In genomic region chr2:118761358-118761757, GRCm38 (mm10) we compare ENCODE assay signal across 9 mouse cellular contexts. TPM values are rescaled to one million over a fixed set of nuclear protein-coding genes. Genes with fewer than 3 reads are reported as not detected.
DNase-seq lines count a peak whose midpoint lies in the region; ATAC-seq and TF ChIP-seq lines count a peak whose summit lies in the region.
"Had no signal": no experiment of that assay in that cellular context is flagged by ENCODE, and none has a peak within 500 bp of the region (broad histone marks: within the 10 kb centered on the region; RNA-seq: fewer than 3 reads in every experiment).

No protein-coding gene starts in this region.

- WGBS in lung, adult 2 months = 68% methylated on average over 12 of the region's 12 CpGs
- WGBS in embryonic facial prominence, embryonic 13.5 days = 78% methylated on average over 12 of the region's 12 CpGs
- WGBS in intestine, embryonic 14.5 days = 87% methylated on average over 12 of the region's 12 CpGs
- WGBS in neural tube, embryonic 15.5 days = 83% methylated on average over 12 of the region's 12 CpGs

- no peak for ATAC-seq in embryonic facial prominence, embryonic 13.5 days (ENCODE audit: insufficient number of reproducible peaks, insufficient read depth, low FRiP score, low TSS enrichment, low read depth)
- no peak for ATAC-seq in intestine, embryonic 14.5 days (replicated peaks; ENCODE audit: low FRiP score, low TSS enrichment, low read depth)
- no peak for ATAC-seq in neural tube, embryonic 15.5 days (ENCODE audit: low FRiP score)

- peak overlapping the region; percentile 50 for H3K4me3 ChIP-seq in lung, adult 2 months (replicated peaks; ENCODE audit: extremely low read depth, low read depth, low read length)
- H3K4me3 ChIP-seq in embryonic facial prominence, embryonic 13.5 days = no peak overlapping the region
- H3K4me3 ChIP-seq in intestine, embryonic 14.5 days (ENCODE audit: low read depth, low read length) = no peak overlapping the region
- H3K4me3 ChIP-seq in neural tube, embryonic 15.5 days (replicated peaks) = no peak overlapping the region

- H3K36me3 ChIP-seq in embryonic facial prominence, embryonic 13.5 days = no peaks in the 10 kb centered on the region
- H3K36me3 ChIP-seq in intestine, embryonic 14.5 days (ENCODE audit: control insufficient read depth, insufficient read depth, low read length) = no peaks in the 10 kb centered on the region
- H3K36me3 ChIP-seq in neural tube, embryonic 15.5 days = no peaks in the 10 kb centered on the region

- peaks cover 10% of the 10 kb centered on the region; the same call in 1 of the 2 replicates for H3K27me3 ChIP-seq in embryonic facial prominence, embryonic 13.5 days
- no peaks in the 10 kb centered on the region for H3K27me3 ChIP-seq in intestine, embryonic 14.5 days (replicated peaks; ENCODE audit: control insufficient read depth, insufficient read depth, low read length)
- H3K27me3 ChIP-seq in neural tube, embryonic 15.5 days (replicated peaks) = no peaks in the 10 kb centered on the region; the same call in 1 of the 2 replicates

- peak; percentile 32; the same call in 1 of the 2 replicates for TF ChIP-seq CTCF in lung, adult 2 months (IDR thresholded peaks at IDR 0.05; ENCODE audit: insufficient read depth, low read length)

- TF ChIP-seq POLR2A in lung, adult 2 months (IDR thresholded peaks at IDR 0.05; ENCODE audit: borderline replicate concordance, extremely low read depth, low read depth, low read length) = no peak

- H3K4me1 ChIP-seq in lung, adult 2 months (ENCODE audit: control insufficient read depth, insufficient read depth, low read length) = peaks cover 37% of the 10 kb centered on the region
- H3K4me1 ChIP-seq in embryonic facial prominence, embryonic 13.5 days = peaks cover 46% of the 10 kb centered on the region
- H3K4me1 ChIP-seq in intestine, embryonic 14.5 days (replicated peaks; ENCODE audit: control insufficient read depth, insufficient read depth, low read length) = peaks cover 26% of the 10 kb centered on the region
- peaks cover 41% of the 10 kb centered on the region for H3K4me1 ChIP-seq in neural tube, embryonic 15.5 days

- H3K9ac ChIP-seq in embryonic facial prominence, embryonic 13.5 days = peak overlapping the region; percentile 63
- H3K9ac ChIP-seq in intestine, embryonic 14.5 days (ENCODE audit: low read length) = peak overlapping the region; percentile 3; the same call in 1 of the 2 replicates
- no peak overlapping the region for H3K9ac ChIP-seq in neural tube, embryonic 15.5 days (replicated peaks)

- no peaks in the 10 kb centered on the region for H3K9me3 ChIP-seq in embryonic facial prominence, embryonic 13.5 days
- H3K9me3 ChIP-seq in intestine, embryonic 14.5 days (ENCODE audit: control insufficient read depth, low read length) = no peaks in the 10 kb centered on the region
- H3K9me3 ChIP-seq in neural tube, embryonic 15.5 days (replicated peaks) = no peaks in the 10 kb centered on the region

- peak; percentile 28 for DNase-seq in lung, adult 2 months
- no peak for DNase-seq in lung, postnatal 25 days (ENCODE audit: low spot score)
- no peak for DNase-seq in intestine, embryonic 14.5 days (ENCODE audit: low spot score)
- no peak for DNase-seq in adrenal gland, adult 18-20 months (ENCODE audit: low spot score in 2 of 2)
- DNase-seq in thymus, postnatal 36 days = no peak
- no peak for DNase-seq in ovary, adult 18-20 months (ENCODE audit: low spot score)

- H3K4me2 ChIP-seq in embryonic facial prominence, embryonic 13.5 days = peak overlapping the region; percentile 60
- peak overlapping the region; percentile 52 for H3K4me2 ChIP-seq in intestine, embryonic 14.5 days (ENCODE audit: low read length)
- H3K4me2 ChIP-seq in neural tube, embryonic 15.5 days = peak overlapping the region; percentile 46

- H3K27ac ChIP-seq in embryonic facial prominence, embryonic 13.5 days = peak overlapping the region; percentile 92
- peak overlapping the region; percentile 95 for H3K27ac ChIP-seq in intestine, embryonic 14.5 days (ENCODE audit: low read depth)
- H3K27ac ChIP-seq in neural tube, embryonic 15.5 days (replicated peaks) = peak overlapping the region; percentile 84

RNA-seq across cellular contexts. Expression of gene Ccdc9b, which starts 1.1 kb away (rescaled TPM):
- polyA plus RNA-seq in lung, adult 2 months (2012; rRNA removed) = 20.8 and 27.6 TPM in 2 replicates
- 0.83 and 0.91 TPM in 2 replicates for polyA plus RNA-seq in embryonic facial prominence, embryonic 13.5 days (2015; fragmentation: Nextera tagmentation; extraction: Ambion mirVana)
- polyA plus RNA-seq in intestine, embryonic 14.5 days (2014; fragmentation: Nextera tagmentation; extraction: Ambion mirVana) = 1.2 and 1.4 TPM in 2 replicates
- polyA plus RNA-seq in neural tube, embryonic 15.5 days (2015; fragmentation: Nextera tagmentation; extraction: Ambion mirVana) = 0.97 and 1.2 TPM in 2 replicates
- 1 to 10 TPM; 2.8 to 5.1 TPM for total RNA-seq in adrenal gland, adult 18-20 months (2021)

RNA-seq across cellular contexts. Expression of gene Phgr1, which starts 11.2 kb away (rescaled TPM):
- 2.2 and 70.4 TPM in 2 replicates for polyA plus RNA-seq in lung, adult 2 months (2012; rRNA removed)
- 2.0 TPM in 1 of 2 replicates, not detected in the other for polyA plus RNA-seq in embryonic facial prominence, embryonic 13.5 days (2015; fragmentation: Nextera tagmentation; extraction: Ambion mirVana)
- polyA plus RNA-seq in intestine, embryonic 14.5 days (2014; fragmentation: Nextera tagmentation; extraction: Ambion mirVana) = 21.2 and 45.1 TPM in 2 replicates
- polyA plus RNA-seq in neural tube, embryonic 15.5 days (2015; fragmentation: Nextera tagmentation; extraction: Ambion mirVana) = 1.2 TPM in 1 of 2 replicates, not detected in the other
- not detected for total RNA-seq in adrenal gland, adult 18-20 months (2021)
- total RNA-seq: heart, adult 18-20 months had no signal

RNA-seq across cellular contexts. Expression of gene Inafm2, which starts 15.8 kb away (rescaled TPM):
- 18.1 and 23.5 TPM in 2 replicates for polyA plus RNA-seq in lung, adult 2 months (2012; rRNA removed)
- 12.7 and 13.1 TPM in 2 replicates for polyA plus RNA-seq in embryonic facial prominence, embryonic 13.5 days (2015; fragmentation: Nextera tagmentation; extraction: Ambion mirVana)
- 31.9 and 37.0 TPM in 2 replicates for polyA plus RNA-seq in intestine, embryonic 14.5 days (2014; fragmentation: Nextera tagmentation; extraction: Ambion mirVana)
- 22.0 and 23.5 TPM in 2 replicates for polyA plus RNA-seq in neural tube, embryonic 15.5 days (2015; fragmentation: Nextera tagmentation; extraction: Ambion mirVana)
- 10 to 100 TPM; 35.2 to 40.1 TPM for total RNA-seq in adrenal gland, adult 18-20 months (2021)

RNA-seq across cellular contexts. Expression of gene Disp2, which starts 18.2 kb away (rescaled TPM):
- polyA plus RNA-seq in lung, adult 2 months (2012; rRNA removed) = 5.8 and 9.2 TPM in 2 replicates
- 0.34 and 0.51 TPM in 2 replicates for polyA plus RNA-seq in embryonic facial prominence, embryonic 13.5 days (2015; fragmentation: Nextera tagmentation; extraction: Ambion mirVana)
- 2.6 and 3.0 TPM in 2 replicates for polyA plus RNA-seq in intestine, embryonic 14.5 days (2014; fragmentation: Nextera tagmentation; extraction: Ambion mirVana)
- polyA plus RNA-seq in neural tube, embryonic 15.5 days (2015; fragmentation: Nextera tagmentation; extraction: Ambion mirVana) = 65.4 and 75.6 TPM in 2 replicates
- 10 to 100 TPM; 32.1 to 32.7 TPM for total RNA-seq in adrenal gland, adult 18-20 months (2021)

RNA-seq across cellular contexts. Expression of gene Plcb2, which starts 33.1 kb away (rescaled TPM):
- polyA plus RNA-seq in lung, adult 2 months (2012; rRNA removed) = 11.8 and 15.2 TPM in 2 replicates
- polyA plus RNA-seq in embryonic facial prominence, embryonic 13.5 days (2015; fragmentation: Nextera tagmentation; extraction: Ambion mirVana) = 0.47 and 0.55 TPM in 2 replicates
- 1.4 and 1.6 TPM in 2 replicates for polyA plus RNA-seq in intestine, embryonic 14.5 days (2014; fragmentation: Nextera tagmentation; extraction: Ambion mirVana)
- 1.0 and 2.2 TPM in 2 replicates for polyA plus RNA-seq in neural tube, embryonic 15.5 days (2015; fragmentation: Nextera tagmentation; extraction: Ambion mirVana)
- total RNA-seq in adrenal gland, adult 18-20 months (2021) = 1 to 10 TPM; 2.5 to 2.8 TPM
